Mouse (Mus musculus) splenic B cell, adult 2 months (primary cell): Measurements from ENCODE around the gene Mfsd7a.

Experiments used
- DNase-seq: peaks from one replicate; pipeline ENCODE4 v3.0.0-alpha.2; 2011; ENCODE audit warnings: low read depth, low spot score
- H3K27me3 ChIP-seq: 2 replicates; pipeline ENCODE4 v1.6.1; 2012; ENCODE audit warnings: mild to moderate bottlenecking, low read length, moderate library complexity, mixed read lengths; ENCODE audit not compliant: control insufficient read depth, poor library complexity, insufficient read depth, severe bottlenecking
- H3K36me3 ChIP-seq: 2 replicates; pipeline ENCODE4 v1.6.1; 2012; ENCODE audit warnings: mild to moderate bottlenecking, low read length, moderate library complexity, mixed read lengths; ENCODE audit not compliant: control insufficient read depth, poor library complexity, insufficient read depth, severe bottlenecking

The Mfsd7a gene

DNA sequence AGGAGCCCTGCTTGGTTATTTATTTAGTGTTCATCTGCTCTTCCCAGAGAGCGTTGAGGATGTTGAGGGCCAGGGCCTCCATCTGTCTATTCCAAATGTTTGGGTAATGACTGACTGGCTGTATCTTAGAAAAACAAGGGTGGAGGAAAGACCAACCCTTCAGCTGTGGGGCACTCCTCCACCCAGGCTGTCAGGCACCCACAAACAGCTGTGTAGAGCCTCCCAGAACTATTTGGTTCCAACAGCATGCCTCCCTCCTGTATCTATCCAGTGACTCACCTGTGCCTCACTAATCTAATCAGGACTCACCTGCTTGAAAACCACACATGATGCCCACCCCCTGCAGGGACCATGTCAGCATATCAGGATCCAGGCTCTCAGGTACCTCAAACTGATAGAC, 3.7 kb upstream of the Mfsd7a start:
- Histone ChIP-seq H3K27me3 (no peaks in the 10 kb centered on the region), H3K36me3 (no peaks in the 10 kb centered on the region)
- DNase-seq: no peak

DNA sequence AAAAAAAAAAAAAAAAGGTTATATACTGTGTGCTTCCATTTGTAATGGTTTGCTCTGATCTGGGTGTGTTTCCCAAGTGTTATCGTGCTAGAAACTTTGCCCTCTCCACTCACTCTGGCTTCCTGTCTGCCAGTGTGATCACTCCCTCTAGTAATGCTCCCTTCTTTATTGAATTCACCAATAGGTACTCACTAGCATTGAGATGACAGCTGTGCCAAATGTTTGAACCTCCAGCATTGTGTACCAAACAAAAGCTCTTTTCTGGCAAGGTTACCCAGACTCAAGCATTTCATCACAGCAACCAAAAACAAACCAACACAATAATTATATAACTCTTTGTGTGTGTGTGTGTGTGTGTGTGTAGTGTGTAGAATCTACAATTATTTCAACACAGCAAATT, 2.9 kb upstream of the Mfsd7a start:
- DNase-seq: no peak
- Histone ChIP-seq H3K36me3 (no peaks in the 10 kb centered on the region), H3K27me3 (no peaks in the 10 kb centered on the region)

DNA sequence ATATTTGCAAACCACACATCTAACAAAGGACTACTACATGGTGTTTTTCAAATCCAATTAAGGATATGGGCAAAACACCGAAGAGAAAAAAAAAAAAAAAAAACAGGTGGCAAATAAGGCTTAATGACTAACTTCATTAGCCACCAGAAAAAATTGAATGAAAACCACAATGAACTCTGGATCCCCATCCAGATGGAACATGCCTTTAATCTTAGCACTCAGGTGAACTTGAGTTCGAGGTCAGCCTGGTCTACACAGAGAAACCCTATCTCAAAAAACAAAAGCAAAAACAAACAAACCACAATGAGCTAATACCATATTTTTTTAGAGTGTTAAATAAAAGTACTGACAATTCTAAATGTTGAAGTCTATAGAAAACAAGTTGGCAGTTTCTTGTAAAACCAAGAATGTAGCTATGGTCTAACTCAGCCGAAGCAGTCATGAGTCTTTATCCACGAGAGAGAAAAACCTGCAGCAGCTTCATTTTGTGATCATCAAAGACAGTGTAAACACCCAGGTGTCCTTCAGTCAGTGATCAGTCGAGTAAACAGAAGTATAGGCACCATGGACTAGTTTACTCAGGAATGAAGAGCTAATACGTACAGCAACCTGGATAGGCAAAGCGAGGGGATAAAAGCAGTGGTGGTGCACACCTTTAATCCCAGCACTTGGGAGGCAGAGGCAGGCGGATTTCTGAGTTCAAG, 2.3 kb upstream of the Mfsd7a start:
- Histone ChIP-seq H3K27me3 (no peaks in the 10 kb centered on the region), H3K36me3 (no peaks in the 10 kb centered on the region)
- no peak for DNase-seq

DNA sequence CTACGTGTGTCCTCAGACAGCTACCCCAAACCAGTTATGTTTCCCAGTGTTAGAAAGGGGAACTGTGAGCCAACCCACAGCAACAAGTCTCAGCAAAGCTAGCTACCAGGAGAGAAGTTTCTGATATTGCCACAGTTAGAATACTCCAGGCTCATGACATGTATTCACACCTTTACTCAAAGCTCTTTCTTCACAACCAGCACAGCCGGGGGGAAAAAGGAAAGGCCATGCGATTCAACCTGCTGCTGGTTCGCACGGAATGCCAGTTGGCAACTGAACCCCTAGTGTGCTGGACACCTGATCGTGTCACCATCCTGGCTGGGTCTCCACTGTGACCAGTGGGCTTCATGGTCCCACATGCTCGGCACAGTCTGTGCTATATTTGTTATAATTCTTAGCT, 834 bp downstream of the Mfsd7a start:
- no peaks in the 10 kb centered on the region for H3K36me3 ChIP-seq
- no peaks in the 10 kb centered on the region for H3K27me3 ChIP-seq
- DNase-seq: no peak

DNA sequence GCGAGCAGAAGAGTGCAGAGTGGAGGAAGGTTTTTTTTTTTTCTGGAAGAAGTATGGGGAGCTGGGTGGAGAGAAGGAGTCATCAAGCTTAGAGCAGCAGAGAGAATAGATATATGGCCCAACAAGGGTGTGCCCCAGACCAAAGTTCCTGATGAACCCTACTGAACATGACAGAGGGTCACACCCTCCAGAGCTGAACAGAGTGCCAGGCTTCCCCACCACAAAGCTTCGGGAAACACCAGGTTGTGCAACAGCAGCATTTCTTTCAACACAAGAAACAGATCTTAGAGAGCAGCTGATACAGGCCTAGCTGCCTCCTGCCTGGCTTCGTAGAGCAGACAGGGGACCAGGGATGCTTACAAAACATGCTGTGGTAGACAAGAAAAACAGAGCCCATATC, 1.7 kb downstream of the Mfsd7a start:
- DNase-seq: no peak
- Histone ChIP-seq H3K36me3 (no peaks in the 10 kb centered on the region), H3K27me3 (no peaks in the 10 kb centered on the region)

DNA sequence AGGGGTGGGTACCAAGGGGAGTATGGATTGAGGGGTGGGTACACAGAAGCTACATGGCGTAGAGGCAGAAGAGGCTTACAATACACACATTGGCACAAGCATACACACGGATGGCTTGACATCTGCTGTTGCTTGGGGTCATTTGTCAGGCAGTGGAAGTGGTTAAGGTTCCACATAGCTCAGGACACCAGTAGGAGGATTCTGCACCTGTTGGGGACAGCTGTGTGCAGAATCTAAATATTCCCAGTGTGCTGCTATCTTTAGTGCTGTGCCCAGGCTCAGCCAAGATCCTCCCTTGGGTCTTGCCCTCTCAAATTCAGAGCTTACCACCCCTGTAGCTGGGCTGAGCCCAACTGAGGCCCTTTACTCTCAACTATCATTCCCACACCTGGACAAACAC, 12.6 kb downstream of the Mfsd7a start:
- Histone ChIP-seq H3K36me3 (no peaks in the 10 kb centered on the region), H3K27me3 (no peaks in the 10 kb centered on the region)
- DNase-seq: no peak

DNA sequence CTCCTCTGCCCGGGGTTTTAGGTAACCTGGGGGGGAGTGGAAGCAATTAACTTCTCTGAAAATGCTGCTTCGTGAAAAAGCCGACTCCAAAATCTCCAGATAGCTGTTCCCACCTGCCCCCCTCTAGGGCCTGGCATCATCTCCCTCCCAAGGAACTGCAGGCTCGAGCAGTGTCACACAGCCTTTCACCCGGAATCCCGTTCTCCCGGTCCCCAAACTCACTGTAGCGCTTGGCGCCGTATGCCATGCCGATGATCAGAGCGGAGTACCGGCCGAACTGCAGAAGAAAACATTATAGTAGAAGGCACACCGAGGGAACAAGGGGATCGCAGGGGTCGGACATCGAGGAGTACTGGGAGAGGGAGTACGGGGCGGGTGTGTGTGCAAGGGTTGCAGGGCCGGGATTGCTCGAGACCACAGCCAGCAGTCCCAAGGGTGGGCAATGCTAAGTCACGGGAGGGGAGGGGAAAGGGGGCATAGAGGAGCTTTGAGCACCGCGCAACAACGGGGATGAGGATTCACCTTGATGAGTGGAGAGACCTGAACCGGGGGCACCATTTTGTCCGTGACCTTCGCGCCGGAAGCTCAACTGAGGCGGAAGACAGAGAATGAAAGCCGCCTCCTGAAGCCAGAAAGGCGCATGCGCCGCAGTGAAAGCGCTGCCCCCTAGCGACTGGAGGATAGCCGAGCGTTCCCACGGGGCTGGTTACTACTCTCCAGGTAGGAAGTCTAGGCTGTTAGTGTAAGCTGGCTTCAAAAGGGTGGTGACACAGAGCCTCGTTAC, 14.7 kb downstream of the Mfsd7a start, which contains the start of gene Atp5k:
Atp5k (minus strand) TSS at position 645 of the 784 bp plus-strand sequence.
- DNase-seq: peak; percentile 96
- no peaks in the 10 kb centered on the region for H3K27me3 ChIP-seq
- H3K36me3 ChIP-seq: no peaks in the 10 kb centered on the region; the same call in 1 of the 2 replicates

DNA sequence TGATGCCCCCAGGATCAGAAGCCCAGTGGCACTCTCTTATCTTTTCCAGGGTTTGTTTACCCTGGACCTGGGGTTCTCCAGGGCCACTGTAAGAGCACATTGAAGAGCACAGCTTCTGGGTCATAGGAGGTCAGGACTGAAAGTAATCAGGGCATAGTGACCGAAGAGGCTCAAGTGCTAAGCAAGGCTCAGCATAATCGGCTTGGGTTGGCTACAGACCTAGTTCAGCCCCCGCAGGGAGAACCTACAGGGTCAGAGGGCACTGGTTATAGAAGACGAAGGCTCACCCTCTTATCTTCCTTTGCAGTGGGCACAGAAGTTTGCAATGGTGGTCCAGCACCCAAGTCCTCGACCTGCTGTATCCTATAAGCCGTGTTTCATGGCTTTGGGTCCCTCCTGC, 17.5 kb downstream of the Mfsd7a start:
- H3K36me3 ChIP-seq: no peaks in the 10 kb centered on the region; the same call in 1 of the 2 replicates
- no peaks in the 10 kb centered on the region for H3K27me3 ChIP-seq
- no peak for DNase-seq

DNA sequence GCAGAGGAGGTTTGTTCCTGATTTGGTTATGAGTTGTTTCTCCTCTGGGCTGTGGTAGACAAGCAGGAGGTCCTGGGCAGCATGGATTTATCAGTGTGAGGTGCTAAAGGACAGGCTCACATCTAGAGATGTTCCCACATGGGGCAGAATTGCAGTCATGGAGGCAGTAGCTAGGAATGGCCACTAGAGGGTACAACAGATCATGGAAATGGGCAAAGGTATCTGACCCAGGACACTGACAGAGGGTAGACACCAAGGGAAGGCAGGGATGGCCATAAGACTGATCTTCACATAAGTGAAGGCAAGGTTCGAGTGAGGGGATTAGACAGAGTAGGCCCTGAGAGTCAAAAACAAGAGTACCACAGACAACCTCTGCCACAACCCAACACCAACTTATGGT, 21.5 kb downstream of the Mfsd7a start:
- H3K27me3 ChIP-seq: no peaks in the 10 kb centered on the region
- H3K36me3 ChIP-seq: no peaks in the 10 kb centered on the region; the same call in 1 of the 2 replicates
- peak; percentile 67 for DNase-seq

DNA sequence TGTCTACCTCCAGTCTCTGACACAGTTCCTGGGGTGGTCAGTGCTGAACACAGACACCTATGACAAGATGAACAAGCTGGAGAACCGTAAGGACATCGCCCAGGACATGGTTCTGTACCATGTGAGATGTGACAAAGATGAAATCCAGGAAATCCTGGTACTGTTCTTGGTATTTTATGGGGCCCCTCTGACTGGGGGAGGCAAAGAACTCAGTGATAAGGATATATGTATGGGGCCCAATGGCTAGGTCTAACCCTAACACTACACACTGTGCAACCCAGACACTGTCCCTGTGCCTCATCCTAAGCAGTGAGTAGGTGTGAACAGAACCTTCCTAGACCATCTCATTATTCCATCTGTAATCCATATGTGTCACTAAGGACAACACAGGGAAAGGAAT, 25.3 kb downstream of the Mfsd7a start:
- Histone ChIP-seq H3K27me3 (no peaks in the 10 kb centered on the region), H3K36me3 (no peaks in the 10 kb centered on the region)
- no peak for DNase-seq

DNA sequence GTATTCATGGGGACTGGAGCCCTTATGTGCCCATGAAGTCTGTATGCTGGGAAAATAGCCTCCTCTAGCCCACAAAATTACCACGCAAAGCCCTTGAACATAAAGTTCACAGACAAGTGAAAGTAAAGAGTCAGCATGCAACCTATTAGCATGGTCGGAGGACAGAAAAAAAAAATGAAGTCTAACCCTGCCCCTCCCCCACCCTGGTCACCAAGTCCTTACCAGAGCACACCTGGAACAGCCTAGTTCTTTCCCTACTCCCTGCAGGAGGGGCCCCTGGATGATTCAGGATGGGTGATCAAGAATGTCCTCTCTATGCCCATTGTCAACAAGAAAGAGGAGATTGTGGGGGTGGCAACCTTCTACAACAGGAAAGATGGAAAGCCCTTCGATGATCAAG, 25.9 kb downstream of the Mfsd7a start:
- H3K27me3 ChIP-seq: no peaks in the 10 kb centered on the region
- no peak for DNase-seq
- H3K36me3 ChIP-seq: no peaks in the 10 kb centered on the region

DNA sequence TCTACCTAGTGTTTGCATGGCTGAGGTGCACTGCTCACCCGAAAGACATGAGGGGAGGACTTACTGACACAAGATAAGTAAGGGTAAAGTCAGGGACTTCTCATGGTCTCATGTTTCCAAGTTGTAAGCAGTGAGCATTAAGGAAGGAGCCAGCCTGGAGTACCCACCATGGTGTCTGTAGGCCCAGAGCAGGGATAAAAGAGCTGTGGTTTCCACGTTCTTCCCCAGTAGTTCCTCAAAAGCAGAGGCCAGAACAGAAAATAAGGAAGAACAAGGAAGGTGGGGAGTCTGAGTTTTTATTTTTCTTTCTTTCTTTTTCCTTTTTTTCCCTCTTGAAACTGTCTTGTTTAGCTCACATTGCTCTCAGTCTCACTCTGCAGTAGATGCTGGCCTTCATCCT, 34.0 kb downstream of the Mfsd7a start:
- Histone ChIP-seq H3K36me3 (no peaks in the 10 kb centered on the region), H3K27me3 (no peaks in the 10 kb centered on the region)
- no peak for DNase-seq

DNA sequence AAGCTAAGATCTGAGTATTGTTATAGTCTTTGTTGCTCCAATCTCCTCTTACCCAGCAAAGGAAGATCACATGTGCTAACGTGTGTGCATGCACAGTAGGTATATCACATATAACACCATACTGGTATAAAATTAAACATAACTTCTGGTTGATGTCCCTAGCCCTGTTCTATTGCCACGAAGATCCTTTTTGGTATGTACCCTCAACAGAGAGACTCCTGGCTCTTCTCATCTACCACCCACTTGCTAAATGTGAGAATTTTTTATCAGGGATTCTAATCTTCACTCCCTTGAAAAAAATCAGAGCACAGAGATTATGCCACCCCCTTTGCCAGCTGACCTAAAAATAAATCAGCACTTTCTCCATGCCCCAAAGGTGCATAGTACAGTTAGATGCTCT, 41.7 kb downstream of the Mfsd7a start:
- DNase-seq: no peak
- H3K27me3 ChIP-seq: no peaks in the 10 kb centered on the region
- no peaks in the 10 kb centered on the region for H3K36me3 ChIP-seq

DNA sequence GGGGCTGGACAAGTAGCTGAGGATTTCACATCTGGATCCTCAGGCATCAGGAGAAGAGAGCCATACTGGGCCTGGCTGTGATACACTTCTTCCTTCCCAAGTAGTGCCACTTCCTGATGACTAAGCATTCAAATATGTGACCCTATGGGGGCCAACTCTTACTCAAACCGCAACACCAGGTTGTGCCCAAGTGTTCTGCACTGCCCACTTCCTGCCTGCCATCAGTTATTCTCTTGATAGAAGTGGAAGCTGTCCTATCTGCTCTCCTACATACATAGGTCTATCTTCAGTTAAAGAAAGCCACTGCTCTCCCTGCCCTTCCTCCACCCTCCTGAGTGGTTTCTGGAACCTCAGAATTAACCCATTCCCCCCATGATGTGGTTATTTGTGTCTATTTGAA, 43.2 kb downstream of the Mfsd7a start:
- DNase-seq: no peak
- H3K36me3 ChIP-seq: no peaks in the 10 kb centered on the region
- no peaks in the 10 kb centered on the region for H3K27me3 ChIP-seq

DNA sequence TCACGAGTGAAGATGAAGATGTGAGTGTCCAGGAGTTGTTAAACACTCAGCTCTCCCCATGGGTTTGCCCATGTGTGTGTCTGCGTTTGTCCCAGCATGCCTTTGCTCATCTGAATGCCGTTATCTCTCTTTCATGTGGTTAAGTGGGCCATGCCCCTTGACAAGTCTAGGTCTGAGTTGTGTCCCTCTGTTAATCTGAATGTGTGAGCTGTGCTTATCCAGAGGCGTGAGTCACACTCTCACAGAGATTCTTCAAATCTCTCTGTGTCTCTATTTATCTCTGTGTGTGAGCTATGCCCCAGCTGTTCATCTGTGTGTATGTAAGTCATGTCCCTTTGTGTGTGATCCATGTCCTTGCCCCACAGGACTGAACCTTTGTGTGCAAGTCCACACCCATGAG, 45.2 kb downstream of the Mfsd7a start:
- Histone ChIP-seq H3K36me3 (no peaks in the 10 kb centered on the region), H3K27me3 (no peaks in the 10 kb centered on the region)

More for the DNA sequence above, 45.2 kb downstream of the Mfsd7a start:
- DNase-seq: no peak
